Mouse (Mus musculus): Measurements from ENCODE around the gene Prkci. TPM values are rescaled to one million over a fixed set of nuclear protein-coding genes. Genes with fewer than 3 reads are reported as not detected.

Gene Prkci
- total RNA-seq, 1 experiment = 95.2 TPM

- Histone ChIP-seq H3K36me3 (ENCODE audit: control insufficient read depth, insufficient read depth, low read length, poor library complexity, severe bottlenecking) (peaks cover 18% of the 10 kb centered on the region), H3K4me1 (ENCODE audit: control insufficient read depth in 2 of 2, insufficient read depth in 2 of 2, low read length in 2 of 2, poor library complexity in 1 of 2) (no peaks in the 10 kb centered on the region), H3K4me3 (ENCODE audit: insufficient read depth in 1 of 2, low read depth in 1 of 2, low read length in 2 of 2, poor library complexity in 1 of 2, severe bottlenecking in 1 of 2) (no peak overlapping the region), H3K9ac (ENCODE audit: insufficient read depth, low read depth, low read length, poor library complexity, severe bottlenecking) (no peak overlapping the region), H3K27ac (ENCODE audit: insufficient read depth, low read depth, low read length, poor library complexity, severe bottlenecking) (no peak overlapping the region), H3K9me3 (ENCODE audit: control insufficient read depth, insufficient read depth, low read depth, low read length) (no peaks in the 10 kb centered on the region)
- no peak for DNase-seq (ENCODE audit: low read depth, low spot score)
- TF ChIP-seq HCFC1 (IDR thresholded peaks at IDR 0.05; ENCODE audit: borderline replicate concordance, insufficient read depth, low read length) = no peak
- TF ChIP-seq MAFK (IDR thresholded peaks at IDR 0.05; ENCODE audit: insufficient read depth, low read depth, low read length) = no peak
- no peak for TF ChIP-seq CHD2 (IDR thresholded peaks at IDR 0.05; ENCODE audit: low read depth, low read length)
- no peak for TF ChIP-seq ZNF384 (IDR thresholded peaks at IDR 0.05; ENCODE audit: low read depth, low read length)
- TF ChIP-seq ZC3H11A (IDR thresholded peaks at IDR 0.05; ENCODE audit: borderline replicate concordance, low read depth, low read length) = no peak
- in situ Hi-C loops (cut with MboI; ENCODE audit: low sequenced_read_pairs in 2 of 2, unreplicated experiment in 2 of 2) = loop anchor here in 1 of 2 experiments (25.0 kb wide), 1 partner anchor 371 kb away; the partner anchor contains the start of gene Actrt3
Observed at GRCm38 (mm10) chr3:30958709-30959108, 36.8 kb upstream of the Prkci start.

GRCm38 (mm10) chr3:30959868-30960831, 35.4 kb upstream of the Prkci start:
- Histone ChIP-seq H3K4me3 (ENCODE audit: insufficient read depth in 1 of 2, low read depth in 1 of 2, low read length in 2 of 2, poor library complexity in 1 of 2, severe bottlenecking in 1 of 2) (no peak overlapping the region), H3K27ac (ENCODE audit: insufficient read depth, low read depth, low read length, poor library complexity, severe bottlenecking) (no peak overlapping the region), H3K4me1 (ENCODE audit: control insufficient read depth in 2 of 2, insufficient read depth in 2 of 2, low read length in 2 of 2, poor library complexity in 1 of 2) (no peaks in the 10 kb centered on the region), H3K9ac (ENCODE audit: insufficient read depth, low read depth, low read length, poor library complexity, severe bottlenecking) (no peak overlapping the region), H3K9me3 (ENCODE audit: control insufficient read depth, insufficient read depth, low read depth, low read length) (no peaks in the 10 kb centered on the region), H3K36me3 (ENCODE audit: control insufficient read depth, insufficient read depth, low read length, poor library complexity, severe bottlenecking) (peaks cover 20% of the 10 kb centered on the region)
- TF ChIP-seq MAFK (IDR thresholded peaks at IDR 0.05; ENCODE audit: insufficient read depth, low read depth, low read length) (no peak), CHD2 (IDR thresholded peaks at IDR 0.05; ENCODE audit: low read depth, low read length) (no peak), ZNF384 (IDR thresholded peaks at IDR 0.05; ENCODE audit: low read depth, low read length) (no peak), HCFC1 (IDR thresholded peaks at IDR 0.05; ENCODE audit: borderline replicate concordance, insufficient read depth, low read length) (no peak), ZC3H11A (IDR thresholded peaks at IDR 0.05; ENCODE audit: borderline replicate concordance, low read depth, low read length) (no peak)
- DNase-seq (ENCODE audit: low read depth, low spot score) = no peak
- in situ Hi-C loops (cut with MboI; ENCODE audit: low sequenced_read_pairs in 2 of 2, unreplicated experiment in 2 of 2) = loop anchor here in 1 of 2 experiments (25.0 kb wide), 1 partner anchor 373 kb away; the partner anchor contains the start of gene Actrt3

GRCm38 (mm10) chr3:30963100-30963499, 32.4 kb upstream of the Prkci start:
- H3K4me1 ChIP-seq (ENCODE audit: control insufficient read depth in 2 of 2, insufficient read depth in 2 of 2, low read length in 2 of 2, poor library complexity in 1 of 2) = peaks cover 0 to under 1% of the 10 kb centered on the region in 2 experiments; a peak in 1 of 4 replicates
- TF ChIP-seq ZC3H11A (IDR thresholded peaks at IDR 0.05; ENCODE audit: borderline replicate concordance, low read depth, low read length) (0 out of 2 replicates have a peak, but pooled peaks have one; percentile 47), MAFK (IDR thresholded peaks at IDR 0.05; ENCODE audit: insufficient read depth, low read depth, low read length) (no peak), CHD2 (IDR thresholded peaks at IDR 0.05; ENCODE audit: low read depth, low read length) (no peak), ZNF384 (IDR thresholded peaks at IDR 0.05; ENCODE audit: low read depth, low read length) (no peak)
- no peaks in the 10 kb centered on the region for H3K9me3 ChIP-seq (ENCODE audit: control insufficient read depth, insufficient read depth, low read depth, low read length)
- DNase-seq (ENCODE audit: low read depth, low spot score) = no peak
- H3K9ac ChIP-seq (ENCODE audit: insufficient read depth, low read depth, low read length, poor library complexity, severe bottlenecking) = no peak overlapping the region; the same call in 1 of the 2 replicates
- H3K36me3 ChIP-seq (ENCODE audit: control insufficient read depth, insufficient read depth, low read length, poor library complexity, severe bottlenecking) = peaks cover 14% of the 10 kb centered on the region
- no peak overlapping the region for H3K4me3 ChIP-seq (ENCODE audit: insufficient read depth in 1 of 2, low read depth in 1 of 2, low read length in 2 of 2, poor library complexity in 1 of 2, severe bottlenecking in 1 of 2)
- in situ Hi-C loops (cut with MboI; ENCODE audit: low sequenced_read_pairs in 2 of 2, unreplicated experiment in 2 of 2) = loop anchor here in 1 of 2 experiments (25.0 kb wide), 1 partner anchor 376 kb away; the partner anchor contains the start of gene Actrt3
- no peak overlapping the region for H3K27ac ChIP-seq (ENCODE audit: insufficient read depth, low read depth, low read length, poor library complexity, severe bottlenecking)

- Histone ChIP-seq H3K9ac (ENCODE audit: insufficient read depth, low read depth, low read length, poor library complexity, severe bottlenecking) (no peak overlapping the region), H3K4me1 (ENCODE audit: control insufficient read depth in 2 of 2, insufficient read depth in 2 of 2, low read length in 2 of 2, poor library complexity in 1 of 2) (peaks cover 0 to 2% of the 10 kb centered on the region in 2 experiments; a peak in 1 of 4 replicates), H3K36me3 (ENCODE audit: control insufficient read depth, insufficient read depth, low read length, poor library complexity, severe bottlenecking) (peaks cover 10% of the 10 kb centered on the region), H3K9me3 (ENCODE audit: control insufficient read depth, insufficient read depth, low read depth, low read length) (no peaks in the 10 kb centered on the region), H3K27ac (ENCODE audit: insufficient read depth, low read depth, low read length, poor library complexity, severe bottlenecking) (no peak overlapping the region), H3K4me3 (ENCODE audit: insufficient read depth in 1 of 2, low read depth in 1 of 2, low read length in 2 of 2, poor library complexity in 1 of 2, severe bottlenecking in 1 of 2) (no peak overlapping the region)
- TF ChIP-seq MAFK (IDR thresholded peaks at IDR 0.05; ENCODE audit: insufficient read depth, low read depth, low read length) (no peak), ZNF384 (IDR thresholded peaks at IDR 0.05; ENCODE audit: low read depth, low read length) (peak; percentile 75)
- DNase-seq (ENCODE audit: low read depth, low spot score) = no peak
- in situ Hi-C loops (cut with MboI; ENCODE audit: low sequenced_read_pairs in 2 of 2, unreplicated experiment in 2 of 2) = loop anchor here in 1 of 2 experiments (25.0 kb wide), 1 partner anchor 377 kb away; the partner anchor contains the start of gene Actrt3
Observed at GRCm38 (mm10) chr3:30964216-30964615, 31.3 kb upstream of the Prkci start.

Measured in ES-E14 (cell line).